17 mouse cellular contexts compared by ENCODE assay signal in genomic region chr11:75857781-75858180, GRCm38 (mm10).
DNase-seq lines count a peak whose midpoint lies in the region; ATAC-seq and TF ChIP-seq lines count a peak whose summit lies in the region.
"Had no signal": no experiment of that assay in that cellular context is flagged by ENCODE, and none has a peak within 500 bp of the region (broad histone marks: within the 10 kb centered on the region; RNA-seq: fewer than 3 reads in every experiment).

No protein-coding gene starts in this region.

- no peak for TF ChIP-seq CTCF in liver, postnatal 0 days (IDR thresholded peaks at IDR 0.05; ENCODE audit: low read depth)
- no peak for TF ChIP-seq CTCF in lung, embryonic 14.5 days (IDR thresholded peaks at IDR 0.05; ENCODE audit: low read depth)

- H3K4me3 ChIP-seq in heart, embryonic 14.5 days (ENCODE audit: control insufficient read depth in 1 of 2, insufficient read depth in 1 of 2, low read depth in 1 of 2, low read length in 2 of 2), result no peak overlapping the region
- no peak overlapping the region for H3K4me3 ChIP-seq in heart, embryonic 10.5 days
- no peak overlapping the region for H3K4me3 ChIP-seq in liver, postnatal 0 days (ENCODE audit: low read depth, low read length)
- H3K4me3 ChIP-seq in liver, embryonic 11.5 days (ENCODE audit: low read depth, low read length), result no peak overlapping the region
- H3K4me3 ChIP-seq in lung, embryonic 14.5 days (ENCODE audit: low read depth, low read length), result no peak overlapping the region
- no peak overlapping the region for H3K4me3 ChIP-seq in hindbrain, embryonic 13.5 days
- H3K4me3 ChIP-seq: forebrain, embryonic 13.5 days; layer of hippocampus, adult 2 months; left cerebral cortex, adult 2 months; limb, embryonic 10.5 days; liver, embryonic 12.5 days had no signal

- 0 out of 2 replicates have a peak, but pooled peaks have one; percentile 34 for ATAC-seq in heart, embryonic 14.5 days (ENCODE audit: insufficient number of reproducible peaks, insufficient read depth, low FRiP score, low read depth)
- ATAC-seq in liver, postnatal 0 days, result peak; percentile 53; the same call in 1 of the 2 replicates
- no peak for ATAC-seq in liver, embryonic 11.5 days (replicated peaks; ENCODE audit: low FRiP score)
- no peak for ATAC-seq in lung, embryonic 14.5 days (ENCODE audit: insufficient read depth)
- ATAC-seq in hindbrain, embryonic 13.5 days (ENCODE audit: low FRiP score), result no peak
- ATAC-seq: forebrain, embryonic 13.5 days; intestine, postnatal 0 days; liver, embryonic 12.5 days had no signal

- H3K4me2 ChIP-seq in heart, embryonic 14.5 days (ENCODE audit: low read length), result no peak overlapping the region
- no peak overlapping the region for H3K4me2 ChIP-seq in liver, postnatal 0 days (ENCODE audit: low read depth, low read length)
- no peak overlapping the region for H3K4me2 ChIP-seq in liver, embryonic 11.5 days
- H3K4me2 ChIP-seq in lung, embryonic 14.5 days, result no peak overlapping the region
- H3K4me2 ChIP-seq in hindbrain, embryonic 13.5 days, result no peak overlapping the region
- H3K4me2 ChIP-seq: forebrain, embryonic 13.5 days; liver, embryonic 12.5 days had no signal

- H3K9me3 ChIP-seq in heart, embryonic 14.5 days (ENCODE audit: control insufficient read depth, low read length), result no peaks in the 10 kb centered on the region
- no peaks in the 10 kb centered on the region for H3K9me3 ChIP-seq in heart, embryonic 10.5 days
- H3K9me3 ChIP-seq in liver, postnatal 0 days (ENCODE audit: low read length), result no peaks in the 10 kb centered on the region
- H3K9me3 ChIP-seq in liver, embryonic 11.5 days (ENCODE audit: control insufficient read depth, low read length), result no peaks in the 10 kb centered on the region
- no peaks in the 10 kb centered on the region for H3K9me3 ChIP-seq in lung, embryonic 14.5 days (ENCODE audit: low read depth, low read length)
- no peaks in the 10 kb centered on the region for H3K9me3 ChIP-seq in hindbrain, embryonic 13.5 days
- H3K9me3 ChIP-seq: forebrain, embryonic 13.5 days; limb, embryonic 10.5 days; liver, embryonic 12.5 days had no signal

- no peak overlapping the region for H3K9ac ChIP-seq in heart, embryonic 14.5 days (ENCODE audit: low read length)
- H3K9ac ChIP-seq in liver, postnatal 0 days (replicated peaks), result no peak overlapping the region
- H3K9ac ChIP-seq in liver, embryonic 11.5 days (ENCODE audit: low read depth, low read length), result no peak overlapping the region
- H3K9ac ChIP-seq in lung, embryonic 14.5 days, result no peak overlapping the region
- H3K9ac ChIP-seq in hindbrain, embryonic 13.5 days, result no peak overlapping the region
- H3K9ac ChIP-seq: forebrain, embryonic 13.5 days; liver, embryonic 12.5 days had no signal

- H3K36me3 ChIP-seq in heart, embryonic 14.5 days (ENCODE audit: control insufficient read depth, insufficient read depth, low read length), result no peaks in the 10 kb centered on the region
- no peaks in the 10 kb centered on the region for H3K36me3 ChIP-seq in heart, embryonic 10.5 days
- no peaks in the 10 kb centered on the region for H3K36me3 ChIP-seq in liver, postnatal 0 days (replicated peaks; ENCODE audit: insufficient read depth, low read length)
- no peaks in the 10 kb centered on the region for H3K36me3 ChIP-seq in liver, embryonic 11.5 days (ENCODE audit: control insufficient read depth, insufficient read depth, low read length)
- no peaks in the 10 kb centered on the region for H3K36me3 ChIP-seq in lung, embryonic 14.5 days (ENCODE audit: insufficient read depth)
- H3K36me3 ChIP-seq in hindbrain, embryonic 13.5 days, result no peaks in the 10 kb centered on the region
- H3K36me3 ChIP-seq: limb, embryonic 10.5 days; liver, embryonic 12.5 days had no signal

- H3K27ac ChIP-seq in heart, embryonic 14.5 days (replicated peaks in 1 of 2; ENCODE audit: control insufficient read depth in 1 of 2, insufficient read depth in 1 of 2, low read depth in 2 of 2, low read length in 2 of 2), result no peak overlapping the region
- no peak overlapping the region for H3K27ac ChIP-seq in heart, embryonic 10.5 days
- H3K27ac ChIP-seq in liver, postnatal 0 days (ENCODE audit: low read depth), result no peak overlapping the region
- no peak overlapping the region for H3K27ac ChIP-seq in liver, embryonic 11.5 days (ENCODE audit: low read depth, low read length)
- H3K27ac ChIP-seq in lung, embryonic 14.5 days (ENCODE audit: low read depth), result 0 out of 2 replicates have a peak overlapping the region, but pooled peaks have one; percentile 12
- H3K27ac ChIP-seq in hindbrain, embryonic 13.5 days, result no peak overlapping the region
- H3K27ac ChIP-seq: forebrain, embryonic 13.5 days; layer of hippocampus, adult 2 months; left cerebral cortex, adult 2 months; limb, embryonic 10.5 days; liver, embryonic 12.5 days had no signal

- H3K27me3 ChIP-seq in heart, embryonic 14.5 days (ENCODE audit: control insufficient read depth, insufficient read depth, low read length), result no peaks in the 10 kb centered on the region
- peaks cover 4% of the 10 kb centered on the region; the same call in 1 of the 2 replicates for H3K27me3 ChIP-seq in heart, embryonic 10.5 days (ENCODE audit: insufficient read depth, poor library complexity, severe bottlenecking)
- H3K27me3 ChIP-seq in liver, postnatal 0 days (ENCODE audit: insufficient read depth, low read length), result no peaks in the 10 kb centered on the region
- no peaks in the 10 kb centered on the region for H3K27me3 ChIP-seq in liver, embryonic 11.5 days (replicated peaks; ENCODE audit: control insufficient read depth, insufficient read depth, low read length)
- no peaks in the 10 kb centered on the region for H3K27me3 ChIP-seq in lung, embryonic 14.5 days (ENCODE audit: insufficient read depth, low read length)
- no peaks in the 10 kb centered on the region for H3K27me3 ChIP-seq in hindbrain, embryonic 13.5 days
- H3K27me3 ChIP-seq: forebrain, embryonic 13.5 days; liver, embryonic 12.5 days had no signal

- WGBS in heart, embryonic 14.5 days, result 47% methylated on average over 3 of the region's 3 CpGs
- 53% methylated on average over 3 of the region's 3 CpGs for WGBS in heart, embryonic 10.5 days
- 31% methylated on average over 3 of the region's 3 CpGs for WGBS in liver, postnatal 0 days (ENCODE audit: insufficient replicate concordance)
- WGBS in liver, embryonic 11.5 days, result 38% methylated on average over 3 of the region's 3 CpGs
- 48% methylated on average over 3 of the region's 3 CpGs for WGBS in lung, embryonic 14.5 days
- whole genome bisulfite sequencing in hindbrain, embryonic 13.5 days, result 88% methylated on average over 3 of the region's 3 CpGs

- peaks cover 12 to 13% of the 10 kb centered on the region in 2 experiments for H3K4me1 ChIP-seq in heart, embryonic 14.5 days (ENCODE audit: control insufficient read depth in 2 of 2, insufficient read depth in 2 of 2, low read length in 2 of 2)
- peaks cover 25% of the 10 kb centered on the region for H3K4me1 ChIP-seq in heart, embryonic 10.5 days
- no peaks in the 10 kb centered on the region for H3K4me1 ChIP-seq in liver, postnatal 0 days (ENCODE audit: insufficient read depth)
- H3K4me1 ChIP-seq in liver, embryonic 11.5 days (replicated peaks; ENCODE audit: control insufficient read depth, insufficient read depth, low read length), result no peaks in the 10 kb centered on the region
- peaks cover 13% of the 10 kb centered on the region; the same call in 1 of the 2 replicates for H3K4me1 ChIP-seq in lung, embryonic 14.5 days (ENCODE audit: insufficient read depth)
- H3K4me1 ChIP-seq in hindbrain, embryonic 13.5 days (replicated peaks), result peaks cover 49% of the 10 kb centered on the region
- H3K4me1 ChIP-seq: liver, embryonic 12.5 days had no signal

- DNase-seq in heart, embryonic 10.5 days (ENCODE audit: low spot score), result no peak
- no peak for DNase-seq in liver, postnatal 0 days
- no peak for DNase-seq in liver, embryonic 11.5 days (ENCODE audit: low spot score)
- DNase-seq in lung, embryonic 14.5 days, result peak; percentile 45
- DNase-seq in lung, postnatal 4 days, result peak; percentile 49 to 55
- DNase-seq in layer of hippocampus, postnatal 36 days, result no peak
- DNase-seq: heart, postnatal 14 days; right cerebral cortex, postnatal 4 days; thymus, postnatal 25 days had no signal

- no peak for TF ChIP-seq EP300 in liver, postnatal 0 days (IDR thresholded peaks at IDR 0.05; ENCODE audit: low read depth)

Comparison
In these comparisons a context has a peak if more than half of its experiments do, and no peak if none do; other contexts are left out.
1. ATAC-seq: peak in heart, embryonic 14.5 days (single experiment) and liver, postnatal 0 days (single experiment); none in liver, embryonic 11.5 days (single experiment), lung, embryonic 14.5 days (single experiment) and hindbrain, embryonic 13.5 days (single experiment).
2. DNase-seq: peak in lung, embryonic 14.5 days (single experiment) and lung, postnatal 4 days (2 of 2); none in heart, embryonic 10.5 days (single experiment), liver, postnatal 0 days (single experiment), liver, embryonic 11.5 days (single experiment) and layer of hippocampus, postnatal 36 days (0 of 2).